25 mouse cellular contexts compared by ENCODE assay signal in genomic region chr5:67032601-67033000, GRCm38 (mm10).
DNase-seq lines count a peak whose midpoint lies in the region; ATAC-seq and TF ChIP-seq lines count a peak whose summit lies in the region.
"Had no signal": no experiment of that assay in that cellular context is flagged by ENCODE, and none has a peak within 500 bp of the region (broad histone marks: within the 10 kb centered on the region; RNA-seq: fewer than 3 reads in every experiment).

No protein-coding gene starts in this region.

- H3K27ac ChIP-seq in embryonic facial prominence, embryonic 11.5 days (replicated peaks; ENCODE audit: low read depth, low read length): no peak overlapping the region
- no peak overlapping the region for H3K27ac ChIP-seq in embryonic facial prominence, embryonic 10.5 days (replicated peaks)
- H3K27ac ChIP-seq in heart, embryonic 10.5 days: no peak overlapping the region
- no peak overlapping the region for H3K27ac ChIP-seq in liver, adult 2 months (replicated peaks; ENCODE audit: insufficient read depth, low read depth, low read length)
- H3K27ac ChIP-seq in liver, embryonic 11.5 days (ENCODE audit: low read depth, low read length): no peak overlapping the region
- no peak overlapping the region for H3K27ac ChIP-seq in midbrain, postnatal 0 days (ENCODE audit: low read depth, low read length)
- no peak overlapping the region for H3K27ac ChIP-seq in midbrain, embryonic 10.5 days (replicated peaks)
- H3K27ac ChIP-seq: embryonic facial prominence, embryonic 12.5 days; forebrain, embryonic 13.5 days; forebrain, embryonic 15.5 days had no signal

- peaks cover 3% of the 10 kb centered on the region; the same call in 1 of the 2 replicates for H3K36me3 ChIP-seq in embryonic facial prominence, embryonic 11.5 days (replicated peaks; ENCODE audit: control insufficient read depth, insufficient read depth, low read depth, low read length)
- H3K36me3 ChIP-seq in embryonic facial prominence, embryonic 10.5 days (replicated peaks): peaks cover 96% of the 10 kb centered on the region
- peaks cover 11% of the 10 kb centered on the region; the same call in 1 of the 2 replicates for H3K36me3 ChIP-seq in heart, embryonic 10.5 days
- no peaks in the 10 kb centered on the region for H3K36me3 ChIP-seq in liver, adult 2 months (ENCODE audit: control insufficient read depth, insufficient read depth, low read length)
- H3K36me3 ChIP-seq in liver, embryonic 11.5 days (ENCODE audit: control insufficient read depth, insufficient read depth, low read length): no peaks in the 10 kb centered on the region
- peaks cover 43% of the 10 kb centered on the region for H3K36me3 ChIP-seq in midbrain, postnatal 0 days (ENCODE audit: insufficient read depth, low read length)
- peaks cover 60% of the 10 kb centered on the region for H3K36me3 ChIP-seq in midbrain, embryonic 10.5 days
- H3K36me3 ChIP-seq: G1E had no signal

- H3K9ac ChIP-seq in embryonic facial prominence, embryonic 11.5 days (replicated peaks; ENCODE audit: low read length): no peak overlapping the region
- no peak overlapping the region for H3K9ac ChIP-seq in liver, adult 2 months (ENCODE audit: low read depth, low read length)
- H3K9ac ChIP-seq in liver, embryonic 11.5 days (ENCODE audit: low read depth, low read length): no peak overlapping the region
- H3K9ac ChIP-seq in midbrain, postnatal 0 days (replicated peaks; ENCODE audit: low read length, poor library complexity, severe bottlenecking): no peak overlapping the region
- H3K9ac ChIP-seq: embryonic facial prominence, embryonic 12.5 days; forebrain, embryonic 13.5 days; forebrain, embryonic 15.5 days had no signal

- peak; percentile 15 for DNase-seq in embryonic facial prominence, embryonic 11.5 days (ENCODE audit: low spot score)
- no peak for DNase-seq in embryonic facial prominence, embryonic 10.5 days (ENCODE audit: low spot score)
- peak; percentile 52 for DNase-seq in heart, embryonic 10.5 days (ENCODE audit: low spot score)
- no peak for DNase-seq in heart, adult 18-20 months
- DNase-seq in liver, adult 2 months (ENCODE audit: extremely low read depth, low read depth, low spot score): peak; percentile 16
- no peak for DNase-seq in liver, embryonic 11.5 days (ENCODE audit: low spot score)
- no peak for DNase-seq in midbrain, postnatal 0 days (ENCODE audit: low spot score)
- no peak for DNase-seq in midbrain, embryonic 10.5 days (ENCODE audit: low spot score)
- DNase-seq: adrenal gland, adult 8-10 months; adrenal gland, postnatal 14 days; adrenal gland, postnatal 36 days; B cell, adult 2 months; cerebellum, adult 11-12 months; cerebellum, adult 2 months; cerebellum, adult 9-10 months; cerebellum, postnatal 10 days; cerebellum, postnatal 25 days had no signal

- no peak overlapping the region for H3K4me2 ChIP-seq in embryonic facial prominence, embryonic 11.5 days (ENCODE audit: low read depth, low read length)
- H3K4me2 ChIP-seq in liver, embryonic 11.5 days: no peak overlapping the region
- H3K4me2 ChIP-seq in midbrain, postnatal 0 days (ENCODE audit: low read depth, low read length, poor library complexity, severe bottlenecking): no peak overlapping the region
- H3K4me2 ChIP-seq: embryonic facial prominence, embryonic 12.5 days; forebrain, embryonic 13.5 days; forebrain, embryonic 15.5 days had no signal

- no peak for TF ChIP-seq CTCF in liver, adult 2 months (IDR thresholded peaks at IDR 0.05; ENCODE audit: low read depth, low read length)
- peak; percentile 8; the same call in 1 of the 2 replicates for TF ChIP-seq CTCF in midbrain, postnatal 0 days (IDR thresholded peaks at IDR 0.05)

- H3K9me3 ChIP-seq in embryonic facial prominence, embryonic 11.5 days (replicated peaks; ENCODE audit: control insufficient read depth, low read length): no peaks in the 10 kb centered on the region
- no peaks in the 10 kb centered on the region for H3K9me3 ChIP-seq in embryonic facial prominence, embryonic 10.5 days
- no peaks in the 10 kb centered on the region for H3K9me3 ChIP-seq in heart, embryonic 10.5 days
- H3K9me3 ChIP-seq in liver, embryonic 11.5 days (ENCODE audit: control insufficient read depth, low read length): no peaks in the 10 kb centered on the region
- H3K9me3 ChIP-seq in midbrain, postnatal 0 days (ENCODE audit: low read length): no peaks in the 10 kb centered on the region
- H3K9me3 ChIP-seq in midbrain, embryonic 10.5 days (replicated peaks): no peaks in the 10 kb centered on the region
- H3K9me3 ChIP-seq: embryonic facial prominence, embryonic 12.5 days; forebrain, embryonic 13.5 days; forebrain, embryonic 15.5 days had no signal

- H3K4me1 ChIP-seq in embryonic facial prominence, embryonic 11.5 days (ENCODE audit: control insufficient read depth, insufficient read depth, low read length): no peaks in the 10 kb centered on the region
- H3K4me1 ChIP-seq in embryonic facial prominence, embryonic 10.5 days: no peaks in the 10 kb centered on the region
- no peaks in the 10 kb centered on the region for H3K4me1 ChIP-seq in heart, embryonic 10.5 days
- no peaks in the 10 kb centered on the region; the same call in 1 of the 2 replicates for H3K4me1 ChIP-seq in liver, adult 2 months (ENCODE audit: control insufficient read depth, insufficient read depth, low read length)
- no peaks in the 10 kb centered on the region for H3K4me1 ChIP-seq in liver, embryonic 11.5 days (replicated peaks; ENCODE audit: control insufficient read depth, insufficient read depth, low read length)
- no peaks in the 10 kb centered on the region for H3K4me1 ChIP-seq in midbrain, postnatal 0 days (ENCODE audit: insufficient read depth, low read length)
- H3K4me1 ChIP-seq in midbrain, embryonic 10.5 days: peaks cover 15% of the 10 kb centered on the region
- H3K4me1 ChIP-seq: embryonic facial prominence, embryonic 12.5 days; forebrain, embryonic 13.5 days; forebrain, embryonic 15.5 days had no signal

- no peak for ATAC-seq in embryonic facial prominence, embryonic 11.5 days (replicated peaks; ENCODE audit: insufficient number of reproducible peaks, low FRiP score, low TSS enrichment, low read depth)
- no peak for ATAC-seq in liver, embryonic 11.5 days (replicated peaks; ENCODE audit: low FRiP score)
- ATAC-seq in midbrain, postnatal 0 days (ENCODE audit: low FRiP score): no peak
- ATAC-seq: activated CD4-positive, CD25-positive, alpha-beta regulatory T cell, adult 4 months; CD4-positive, CD25-positive, alpha-beta regulatory T cell, adult 4 months; forebrain, embryonic 13.5 days; forebrain, embryonic 15.5 days; Patski had no signal

- 73% methylated on average over 7 of the region's 7 CpGs for WGBS in embryonic facial prominence, embryonic 11.5 days
- WGBS in embryonic facial prominence, embryonic 10.5 days: 81% methylated on average over 7 of the region's 7 CpGs
- 86% methylated on average over 7 of the region's 7 CpGs for WGBS in heart, embryonic 10.5 days
- WGBS in liver, adult 2 months: 30% methylated on average over 7 of the region's 7 CpGs
- 67% methylated on average over 7 of the region's 7 CpGs for WGBS in liver, embryonic 11.5 days
- 82% methylated on average over 7 of the region's 7 CpGs for WGBS in midbrain, postnatal 0 days
- WGBS in midbrain, embryonic 10.5 days: 82% methylated on average over 7 of the region's 7 CpGs

- no peak for TF ChIP-seq POLR2A in liver, adult 2 months (IDR thresholded peaks at IDR 0.05; ENCODE audit: extremely low read depth, insufficient read depth, low read length)

- no peak overlapping the region for H3K4me3 ChIP-seq in embryonic facial prominence, embryonic 11.5 days (ENCODE audit: low read depth, low read length)
- no peak overlapping the region for H3K4me3 ChIP-seq in embryonic facial prominence, embryonic 10.5 days
- H3K4me3 ChIP-seq in heart, embryonic 10.5 days: no peak overlapping the region
- no peak overlapping the region for H3K4me3 ChIP-seq in liver, adult 2 months (ENCODE audit: insufficient read depth, low read depth, low read length)
- no peak overlapping the region for H3K4me3 ChIP-seq in liver, embryonic 11.5 days (ENCODE audit: low read depth, low read length)
- no peak overlapping the region for H3K4me3 ChIP-seq in midbrain, postnatal 0 days (ENCODE audit: low read depth, low read length)
- H3K4me3 ChIP-seq in midbrain, embryonic 10.5 days: no peak overlapping the region
- H3K4me3 ChIP-seq: embryonic facial prominence, embryonic 12.5 days; forebrain, embryonic 13.5 days; forebrain, embryonic 15.5 days had no signal

- H3K27me3 ChIP-seq in embryonic facial prominence, embryonic 11.5 days (ENCODE audit: control insufficient read depth, insufficient read depth, low read length): no peaks in the 10 kb centered on the region
- H3K27me3 ChIP-seq in embryonic facial prominence, embryonic 10.5 days (replicated peaks; ENCODE audit: low read depth, poor library complexity, severe bottlenecking): no peaks in the 10 kb centered on the region
- H3K27me3 ChIP-seq in heart, embryonic 10.5 days (ENCODE audit: insufficient read depth, poor library complexity, severe bottlenecking): peaks cover 16% of the 10 kb centered on the region; the same call in 1 of the 2 replicates
- H3K27me3 ChIP-seq in liver, adult 2 months (ENCODE audit: control insufficient read depth, insufficient read depth, low read length): 0 out of 2 replicates have a peak, but pooled peaks cover 3% of the 10 kb centered on the region
- no peaks in the 10 kb centered on the region for H3K27me3 ChIP-seq in liver, embryonic 11.5 days (replicated peaks; ENCODE audit: control insufficient read depth, insufficient read depth, low read length)
- H3K27me3 ChIP-seq in midbrain, postnatal 0 days (ENCODE audit: insufficient read depth, low read length): no peaks in the 10 kb centered on the region
- H3K27me3 ChIP-seq in midbrain, embryonic 10.5 days (ENCODE audit: low read depth, poor library complexity, severe bottlenecking): no peaks in the 10 kb centered on the region
- H3K27me3 ChIP-seq: CH12.LX; embryonic facial prominence, embryonic 12.5 days; forebrain, embryonic 13.5 days; forebrain, embryonic 15.5 days; Patski had no signal

- H3K79me2 ChIP-seq in liver, adult 2 months (ENCODE audit: control insufficient read depth, insufficient read depth, low read length): no peaks in the 10 kb centered on the region

Comparison
In these comparisons a context has a peak if more than half of its experiments do, and no peak if none do; other contexts are left out.
1. DNase-seq: peak in embryonic facial prominence, embryonic 11.5 days (single experiment), heart, embryonic 10.5 days (single experiment) and liver, adult 2 months (single experiment); none in embryonic facial prominence, embryonic 10.5 days (single experiment), heart, adult 18-20 months (0 of 2), liver, embryonic 11.5 days (single experiment), midbrain, postnatal 0 days (single experiment) and midbrain, embryonic 10.5 days (single experiment).